Mouse (Mus musculus) heart, postnatal 0 days (tissue): ENCODE measurements around the gene Rims1.

ENCODE experiments used
- CTCF ChIP-seq: IDR thresholded peaks from 2 replicates; pipeline ENCODE4 v1.5.1; 2016; ENCODE audit warnings: antibody characterized with exemption, control low read depth, low read depth
- EP300 ChIP-seq: IDR thresholded peaks from 2 replicates; pipeline ENCODE4 v1.6.1; 2016; ENCODE audit warnings: antibody characterized with exemption, low read depth

GRCm38 (mm10) chr1:22536776-22537175, 269.0 kb downstream of the Rims1 start:
- no peak for TF ChIP-seq CTCF
- no peak for TF ChIP-seq EP300
